Mouse (Mus musculus) heart, postnatal 0 days (tissue): ENCODE results near the gene Stambp.

Experiments
- CTCF ChIP-seq: IDR thresholded peaks from 2 replicates; pipeline ENCODE4 v1.5.1; 2016; ENCODE audit warnings: antibody characterized with exemption, control low read depth, low read depth
- EP300 ChIP-seq: IDR thresholded peaks from 2 replicates; pipeline ENCODE4 v1.6.1; 2016; ENCODE audit warnings: antibody characterized with exemption, low read depth

DNA sequence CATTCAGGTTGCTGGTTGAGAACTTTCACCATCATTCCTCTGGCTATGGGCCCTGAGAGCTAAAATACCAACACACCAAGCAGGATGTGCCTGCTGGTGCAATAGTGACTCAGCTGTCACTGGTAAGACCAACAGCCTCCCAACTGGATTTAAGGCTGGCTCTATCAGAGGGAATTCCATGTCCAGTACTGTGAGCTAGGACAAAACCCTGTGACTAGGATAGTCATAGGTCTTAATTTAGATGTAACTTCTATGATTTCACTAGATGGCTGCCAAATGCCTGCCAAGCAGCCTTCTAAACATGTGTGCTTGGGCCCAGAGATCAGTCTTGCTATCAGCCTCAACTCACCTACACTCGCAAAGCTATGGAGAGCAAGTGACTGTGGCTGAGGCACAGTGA, 40.4 kb upstream of the Stambp start:
- no peak for TF ChIP-seq CTCF
- no peak for TF ChIP-seq EP300
